In the genomic region with DNA sequence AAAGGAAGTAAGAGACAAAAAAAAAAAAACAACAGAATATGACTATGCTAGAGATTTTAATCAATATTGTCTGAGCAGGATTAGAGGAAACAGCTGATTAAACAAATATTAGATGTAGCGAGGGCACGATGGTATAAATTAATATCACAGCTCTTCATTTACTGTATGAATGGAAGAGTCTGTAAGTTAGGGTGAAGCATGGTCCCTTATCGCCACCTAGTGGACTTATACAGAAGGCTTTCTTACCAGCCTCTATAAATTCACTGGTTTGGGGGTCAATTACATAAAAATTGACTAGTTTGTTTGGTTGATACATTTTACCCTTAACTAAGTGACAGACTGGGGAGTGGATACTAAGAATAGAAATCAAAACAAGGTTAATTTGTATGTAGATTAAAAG, we compare ENCODE assay signal across 9 mouse cellular contexts. TPM values are rescaled to one million over a fixed set of nuclear protein-coding genes. Genes with fewer than 3 reads are reported as not detected.
A peak's percentile ranks its signal among the peaks of the same experiment; 100 is the strongest.
DNase-seq lines count a peak whose midpoint lies in the region; ATAC-seq and TF ChIP-seq lines count a peak whose summit lies in the region.
"Had no signal": no experiment of that assay in that cellular context is flagged by ENCODE, and none has a peak within 500 bp of the region (broad histone marks: within the 10 kb centered on the region; RNA-seq: fewer than 3 reads in every experiment).

No protein-coding gene starts in this region.

- no peak overlapping the region for H3K27ac ChIP-seq in embryonic facial prominence, embryonic 11.5 days (replicated peaks; ENCODE audit: low read depth, low read length)
- H3K27ac ChIP-seq in embryonic facial prominence, embryonic 10.5 days (replicated peaks), result no peak overlapping the region
- H3K27ac ChIP-seq in liver, postnatal 0 days (ENCODE audit: low read depth), result no peak overlapping the region
- H3K27ac ChIP-seq in midbrain, embryonic 15.5 days, result no peak overlapping the region
- H3K27ac ChIP-seq: hindbrain, embryonic 15.5 days had no signal

- intact Hi-C loops in gastrocnemius, postnatal 36 days (cut with DNase I), result loop anchor here (10.0 kb wide), 1 partner anchor 1302 kb away; no protein-coding TSS in a partner anchor

- DNase-seq in embryonic facial prominence, embryonic 11.5 days (ENCODE audit: low spot score), result peak; percentile 86
- no peak for DNase-seq in embryonic facial prominence, embryonic 10.5 days (ENCODE audit: low spot score)
- DNase-seq in liver, postnatal 0 days, result no peak
- no peak for DNase-seq in liver
- peak; percentile 37 for DNase-seq in c-Kit-positive CD71-positive TER-119-negative erythroid progenitor cells, embryonic 14.5 days (ENCODE audit: low read depth)
- DNase-seq in hindlimb bud, embryonic 11.5 days (ENCODE audit: extremely low spot score, low read depth, low spot score), result peak; percentile 81
- DNase-seq in gastrocnemius, postnatal 36 days, result no peak

- no peak overlapping the region for H3K4me2 ChIP-seq in embryonic facial prominence, embryonic 11.5 days (ENCODE audit: low read depth, low read length)
- no peak overlapping the region for H3K4me2 ChIP-seq in liver, postnatal 0 days (ENCODE audit: low read depth, low read length)
- H3K4me2 ChIP-seq in midbrain, embryonic 15.5 days, result no peak overlapping the region
- H3K4me2 ChIP-seq: hindbrain, embryonic 15.5 days had no signal

- H3K4me1 ChIP-seq in embryonic facial prominence, embryonic 11.5 days (ENCODE audit: control insufficient read depth, insufficient read depth, low read length), result no peaks in the 10 kb centered on the region
- H3K4me1 ChIP-seq in embryonic facial prominence, embryonic 10.5 days, result peaks cover 22% of the 10 kb centered on the region
- 0 out of 2 replicates have a peak, but pooled peaks cover 4% of the 10 kb centered on the region for H3K4me1 ChIP-seq in liver, postnatal 0 days (ENCODE audit: insufficient read depth)
- H3K4me1 ChIP-seq in midbrain, embryonic 15.5 days, result peaks cover 7% of the 10 kb centered on the region; the same call in 1 of the 2 replicates

- no peaks in the 10 kb centered on the region for H3K36me3 ChIP-seq in embryonic facial prominence, embryonic 11.5 days (replicated peaks; ENCODE audit: control insufficient read depth, insufficient read depth, low read depth, low read length)
- no peaks in the 10 kb centered on the region for H3K36me3 ChIP-seq in embryonic facial prominence, embryonic 10.5 days (replicated peaks)
- H3K36me3 ChIP-seq in liver, postnatal 0 days (replicated peaks; ENCODE audit: insufficient read depth, low read length), result no peaks in the 10 kb centered on the region
- H3K36me3 ChIP-seq in midbrain, embryonic 15.5 days (replicated peaks), result no peaks in the 10 kb centered on the region
- H3K36me3 ChIP-seq: hindbrain, embryonic 15.5 days had no signal

- H3K4me3 ChIP-seq in embryonic facial prominence, embryonic 11.5 days (ENCODE audit: low read depth, low read length), result no peak overlapping the region
- no peak overlapping the region for H3K4me3 ChIP-seq in embryonic facial prominence, embryonic 10.5 days
- no peak overlapping the region for H3K4me3 ChIP-seq in liver, postnatal 0 days (ENCODE audit: low read depth, low read length)
- no peak overlapping the region for H3K4me3 ChIP-seq in midbrain, embryonic 15.5 days
- H3K4me3 ChIP-seq: hindbrain, embryonic 15.5 days had no signal

- H3K9me3 ChIP-seq in embryonic facial prominence, embryonic 11.5 days (replicated peaks; ENCODE audit: control insufficient read depth, low read length), result no peaks in the 10 kb centered on the region
- no peaks in the 10 kb centered on the region for H3K9me3 ChIP-seq in embryonic facial prominence, embryonic 10.5 days
- H3K9me3 ChIP-seq in liver, postnatal 0 days (ENCODE audit: low read length), result no peaks in the 10 kb centered on the region
- no peaks in the 10 kb centered on the region for H3K9me3 ChIP-seq in midbrain, embryonic 15.5 days
- H3K9me3 ChIP-seq: hindbrain, embryonic 15.5 days had no signal

- no peak overlapping the region for H3K9ac ChIP-seq in embryonic facial prominence, embryonic 11.5 days (replicated peaks; ENCODE audit: low read length)
- no peak overlapping the region for H3K9ac ChIP-seq in liver, postnatal 0 days (replicated peaks)
- H3K9ac ChIP-seq in midbrain, embryonic 15.5 days, result no peak overlapping the region
- H3K9ac ChIP-seq: hindbrain, embryonic 15.5 days had no signal

- ATAC-seq in embryonic facial prominence, embryonic 11.5 days (replicated peaks; ENCODE audit: insufficient number of reproducible peaks, low FRiP score, low TSS enrichment, low read depth), result no peak
- no peak for ATAC-seq in liver, postnatal 0 days
- ATAC-seq in midbrain, embryonic 15.5 days (replicated peaks), result peak; percentile 68; the same call in 1 of the 2 replicates

- H3K27me3 ChIP-seq in embryonic facial prominence, embryonic 11.5 days (ENCODE audit: control insufficient read depth, insufficient read depth, low read length), result no peaks in the 10 kb centered on the region
- no peaks in the 10 kb centered on the region for H3K27me3 ChIP-seq in embryonic facial prominence, embryonic 10.5 days (replicated peaks; ENCODE audit: low read depth, poor library complexity, severe bottlenecking)
- peaks cover 5% of the 10 kb centered on the region; the same call in 1 of the 2 replicates for H3K27me3 ChIP-seq in liver, postnatal 0 days (ENCODE audit: insufficient read depth, low read length)
- H3K27me3 ChIP-seq in midbrain, embryonic 15.5 days (replicated peaks), result no peaks in the 10 kb centered on the region
- H3K27me3 ChIP-seq: hindbrain, embryonic 15.5 days had no signal

- TF ChIP-seq EP300 in liver, postnatal 0 days (IDR thresholded peaks at IDR 0.05; ENCODE audit: low read depth), result no peak

- 5% methylated on average over 3 of the region's 3 CpGs for WGBS in embryonic facial prominence, embryonic 11.5 days
- 11% methylated on average over 3 of the region's 3 CpGs for WGBS in embryonic facial prominence, embryonic 10.5 days
- WGBS in liver, postnatal 0 days (ENCODE audit: insufficient replicate concordance), result 6% methylated on average over 3 of the region's 3 CpGs
- WGBS in midbrain, embryonic 15.5 days, result 1% methylated on average over 3 of the region's 3 CpGs

- TF ChIP-seq CTCF in liver, postnatal 0 days (IDR thresholded peaks at IDR 0.05; ENCODE audit: low read depth), result peak; percentile 86

RNA-seq across cellular contexts. Expression of a gene that starts 3.4 kb away (rescaled TPM):
- 9.5 and 11.8 TPM in 2 replicates for polyA plus RNA-seq in embryonic facial prominence, embryonic 11.5 days (2014; fragmentation: Nextera tagmentation; extraction: Ambion mirVana)
- 13.0 and 16.9 TPM in 2 replicates for polyA plus RNA-seq in embryonic facial prominence, embryonic 10.5 days (2016; fragmentation: Nextera tagmentation; extraction: Ambion mirVana)
- polyA plus RNA-seq in liver, postnatal 0 days (2015; fragmentation: Nextera tagmentation; extraction: Ambion mirVana), result 0.26 TPM in 1 of 2 replicates, not detected in the other
- 0.56 and 0.62 TPM in 2 replicates for polyA plus RNA-seq in midbrain, embryonic 15.5 days (2015; fragmentation: Nextera tagmentation; extraction: Ambion mirVana)
- under 1 TPM; 0.05 to 0.07 TPM for total RNA-seq in gastrocnemius, postnatal 36 days (2021)

Comparison
In these comparisons a context has a peak if more than half of its experiments do, and no peak if none do; other contexts are left out.
1. DNase-seq: peak in embryonic facial prominence, embryonic 11.5 days (single experiment), c-Kit-positive CD71-positive TER-119-negative erythroid progenitor cells, embryonic 14.5 days (single experiment) and hindlimb bud, embryonic 11.5 days (single experiment); none in embryonic facial prominence, embryonic 10.5 days (single experiment), liver, postnatal 0 days (single experiment), liver (single experiment) and gastrocnemius, postnatal 36 days (0 of 2).